Mouse (Mus musculus) heart, postnatal 0 days (tissue): ENCODE data around the gene Ppp1r9b. TPM values are rescaled to one million over a fixed set of nuclear protein-coding genes. Genes with fewer than 3 reads are reported as not detected.

Experiments used
- ATAC-seq: fragments of 200-750 bp; cut with Nextera tagmentation; 2 replicates; pipeline ENCODE4 v1.8.0; 2017; ENCODE audit warnings: low read depth, moderate number of reproducible peaks, moderate library complexity; ENCODE audit not compliant: insufficient read depth
- DNase-seq: peaks from one replicate; pipeline ENCODE4 v3.0.0-alpha.2; 2016; ENCODE audit warnings: low spot score
- H3K27ac ChIP-seq: fragments of 300-500 bp; sonication (generic); 2 replicates; pipeline ENCODE4 v1.5.1; 2014; ENCODE audit warnings: low read depth, mild to moderate bottlenecking
- H3K27me3 ChIP-seq: fragments of 300-500 bp; sonication (generic); 2 replicates; pipeline ENCODE4 v1.6.1; 2014; ENCODE audit warnings: low read length, mixed read lengths; ENCODE audit not compliant: control insufficient read depth, insufficient read depth
- H3K36me3 ChIP-seq: fragments of 300-500 bp; sonication (generic); replicated peaks from 2 replicates; pipeline ENCODE4 v1.6.1; 2014; ENCODE audit warnings: low read length, mixed read lengths; ENCODE audit not compliant: control insufficient read depth, insufficient read depth
- H3K4me1 ChIP-seq: fragments of 300-500 bp; sonication (generic); 2 replicates; pipeline ENCODE4 v1.6.1; 2014; ENCODE audit warnings: antibody characterized with exemption; ENCODE audit not compliant: control insufficient read depth, insufficient read depth
- H3K4me2 ChIP-seq: fragments of 300-500 bp; sonication (generic); 2 replicates; pipeline ENCODE4 v1.6.1; 2014; ENCODE audit warnings: low read depth, mild to moderate bottlenecking, low read length, moderate library complexity
- H3K4me3 ChIP-seq: fragments of 300-500 bp; sonication (generic); 2 replicates; pipeline ENCODE4 v1.5.1; 2014; ENCODE audit warnings: low read depth, low read length
- H3K9ac ChIP-seq: fragments of 300-500 bp; sonication (generic); replicated peaks from 2 replicates; pipeline ENCODE4 v1.6.1; 2014; ENCODE audit warnings: low read depth, low read length, mixed read lengths
- H3K9me3 ChIP-seq: fragments of 300-500 bp; sonication (generic); replicated peaks from 2 replicates; pipeline ENCODE4 v1.6.1; 2016; ENCODE audit warnings: low read length; ENCODE audit not compliant: control insufficient read depth
- CTCF ChIP-seq: IDR thresholded peaks from 2 replicates; pipeline ENCODE4 v1.5.1; 2016; ENCODE audit warnings: antibody characterized with exemption, control low read depth, low read depth
- EP300 ChIP-seq: IDR thresholded peaks from 2 replicates; pipeline ENCODE4 v1.6.1; 2016; ENCODE audit warnings: antibody characterized with exemption, low read depth
- WGBS: fragments of 180-500 bp; shearing (Covaris S2); extraction: QIAGEN DNeasy Blood & Tissue Kit; methylation state at CpG from one replicate; pipeline ENCODE4 v1.1.7; 2014; 5-methylcytosine and 5-hydroxymethylcytosine counted together
- polyA plus RNA-seq: library from polyadenylated mRNA; unstranded; fragments of >200 nt; fragmentation: Nextera tagmentation; extraction: Ambion mirVana; gene quantifications from 2 replicates; pipeline ENCODE4 v1.2.1, GENCODE M21; 2015
- total RNA-seq: library from RNA; depleted of rRNA; stranded (reverse); fragments of >200 nt; gene quantifications from 2 replicates; pipeline ENCODE4 v1.2.3, GENCODE M21; 2014; ENCODE audit warnings: low replicate concordance; rRNA removed

The Ppp1r9b gene
- total RNA-seq, result 27.6 and 38.6 TPM in 2 replicates
- polyA plus RNA-seq, result 4.5 and 4.7 TPM in 2 replicates

DNA sequence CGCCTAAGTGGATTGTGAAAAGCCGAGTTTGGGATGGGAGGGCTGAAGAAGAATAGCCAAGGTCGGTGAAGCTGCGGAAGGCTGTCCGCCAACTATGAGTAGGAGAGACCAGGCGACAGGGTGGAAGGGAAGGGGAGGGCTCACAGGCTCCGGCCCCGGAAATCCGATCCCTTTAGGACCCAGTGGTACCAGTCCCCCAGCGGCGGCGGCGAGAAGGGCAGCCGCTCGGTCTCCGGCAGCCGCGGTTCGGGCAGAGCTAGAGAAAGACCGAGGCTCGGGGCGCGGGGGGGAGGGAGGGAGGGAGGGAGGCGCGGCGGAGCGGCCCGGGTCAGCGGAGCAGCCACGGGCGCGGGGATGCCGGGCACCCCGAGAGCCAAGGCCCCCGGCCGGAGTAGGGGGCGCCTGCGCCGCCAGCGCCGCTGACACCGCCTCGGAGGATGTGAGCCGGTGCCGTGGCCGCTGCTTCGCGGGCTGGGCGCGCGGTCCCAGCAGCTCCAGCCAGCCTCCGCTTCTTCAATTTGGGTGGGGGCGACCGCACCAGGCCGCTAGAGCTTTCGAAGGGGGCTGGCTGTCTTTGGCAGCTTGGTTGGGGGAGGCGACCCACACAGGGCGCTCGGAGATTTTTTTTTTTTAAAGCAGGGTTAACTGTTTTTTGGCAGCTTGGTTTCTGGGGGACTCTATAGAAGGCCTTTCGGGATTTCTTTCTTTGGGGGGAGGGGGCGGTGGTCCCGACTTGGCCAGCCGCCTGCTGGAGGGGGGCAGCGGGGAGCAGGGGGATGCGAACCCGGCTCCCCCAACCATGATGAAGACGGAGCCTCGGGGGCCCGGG, at the start of gene Ppp1r9b:
TSS of gene Ppp1r9b (plus strand) at position 287 of the 829 bp plus-strand sequence.
- Histone ChIP-seq H3K9ac (peak within 1 kb of the TSS; percentile 88), H3K4me1 (peaks cover 49% of the 10 kb centered on the region), H3K27me3 (no peaks in the 10 kb centered on the region), H3K36me3 (no peaks in the 10 kb centered on the region), H3K9me3 (no peaks in the 10 kb centered on the region), H3K27ac (peak within 1 kb of the TSS; percentile 91), H3K4me3 (peak within 1 kb of the TSS; percentile 89), H3K4me2 (peak within 1 kb of the TSS; percentile 90)
- TF ChIP-seq EP300, result no peak
- TF ChIP-seq CTCF, result peak; percentile 56
- WGBS, result 0% methylated on average over 57 of the region's 69 CpGs
- ATAC-seq (peak; percentile 81), DNase-seq (peak; percentile 95)

DNA sequence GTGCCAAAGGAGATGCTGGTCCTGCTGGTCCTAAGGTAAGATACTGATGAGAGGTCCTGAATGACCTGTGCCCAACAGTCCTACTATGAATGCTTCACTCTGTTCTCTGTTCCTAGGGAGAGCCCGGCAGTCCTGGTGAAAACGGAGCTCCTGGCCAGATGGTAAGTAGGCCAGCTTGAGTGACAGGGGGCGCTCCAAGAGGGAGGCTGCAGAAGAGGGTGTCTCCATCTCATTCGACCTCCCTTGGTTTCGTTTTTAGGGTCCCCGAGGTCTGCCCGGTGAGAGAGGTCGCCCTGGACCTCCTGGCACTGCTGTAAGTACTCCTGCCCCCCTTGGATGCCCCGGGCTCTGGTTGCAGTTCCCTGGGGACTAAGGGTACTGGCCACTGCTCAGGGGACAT, 49.7 kb upstream of the Ppp1r9b start:
- H3K27ac ChIP-seq, result peak overlapping the region; percentile 36; the same call in 1 of the 2 replicates
- H3K9ac ChIP-seq, result no peak overlapping the region
- DNase-seq (no peak), ATAC-seq (no peak)
- no peaks in the 10 kb centered on the region for H3K9me3 ChIP-seq
- 32% methylated on average over 9 of the region's 9 CpGs for WGBS
- peaks cover 32% of the 10 kb centered on the region for H3K27me3 ChIP-seq
- H3K4me1 ChIP-seq, result peaks cover 4% of the 10 kb centered on the region; the same call in 1 of the 2 replicates
- H3K4me2 ChIP-seq, result no peak overlapping the region
- no peak for TF ChIP-seq EP300
- TF ChIP-seq CTCF, result no peak
- H3K4me3 ChIP-seq, result no peak overlapping the region
- no peaks in the 10 kb centered on the region for H3K36me3 ChIP-seq

DNA sequence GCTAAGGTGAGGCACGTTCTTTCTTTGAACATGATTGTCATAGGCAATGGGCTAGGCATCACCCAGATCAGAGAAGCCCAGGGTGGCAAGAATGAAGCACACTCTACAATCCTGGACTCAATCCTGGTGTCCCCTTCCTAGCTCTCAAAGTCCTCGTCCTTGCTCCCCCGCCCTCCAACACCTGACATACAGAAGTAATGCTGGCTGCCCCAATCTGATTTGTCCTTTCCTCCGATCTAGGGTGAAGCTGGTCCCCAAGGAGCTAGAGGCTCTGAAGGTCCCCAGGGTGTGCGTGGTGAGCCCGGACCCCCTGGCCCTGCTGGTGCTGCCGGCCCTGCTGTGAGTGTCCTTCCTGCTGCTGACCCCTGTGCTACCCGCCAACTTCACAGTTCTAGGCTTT, 49.1 kb upstream of the Ppp1r9b start:
- no peaks in the 10 kb centered on the region for H3K9me3 ChIP-seq
- H3K4me3 ChIP-seq, result no peak overlapping the region
- no peak overlapping the region for H3K9ac ChIP-seq
- peak overlapping the region; percentile 36 for H3K27ac ChIP-seq
- no peak for TF ChIP-seq CTCF
- no peak for TF ChIP-seq EP300
- 73% methylated on average over 8 of the region's 8 CpGs for WGBS
- no peak overlapping the region for H3K4me2 ChIP-seq
- no peak for DNase-seq
- no peaks in the 10 kb centered on the region for H3K36me3 ChIP-seq
- H3K27me3 ChIP-seq, result peaks cover 26% of the 10 kb centered on the region
- H3K4me1 ChIP-seq, result peaks cover 4% of the 10 kb centered on the region; the same call in 1 of the 2 replicates
- no peak for ATAC-seq

DNA sequence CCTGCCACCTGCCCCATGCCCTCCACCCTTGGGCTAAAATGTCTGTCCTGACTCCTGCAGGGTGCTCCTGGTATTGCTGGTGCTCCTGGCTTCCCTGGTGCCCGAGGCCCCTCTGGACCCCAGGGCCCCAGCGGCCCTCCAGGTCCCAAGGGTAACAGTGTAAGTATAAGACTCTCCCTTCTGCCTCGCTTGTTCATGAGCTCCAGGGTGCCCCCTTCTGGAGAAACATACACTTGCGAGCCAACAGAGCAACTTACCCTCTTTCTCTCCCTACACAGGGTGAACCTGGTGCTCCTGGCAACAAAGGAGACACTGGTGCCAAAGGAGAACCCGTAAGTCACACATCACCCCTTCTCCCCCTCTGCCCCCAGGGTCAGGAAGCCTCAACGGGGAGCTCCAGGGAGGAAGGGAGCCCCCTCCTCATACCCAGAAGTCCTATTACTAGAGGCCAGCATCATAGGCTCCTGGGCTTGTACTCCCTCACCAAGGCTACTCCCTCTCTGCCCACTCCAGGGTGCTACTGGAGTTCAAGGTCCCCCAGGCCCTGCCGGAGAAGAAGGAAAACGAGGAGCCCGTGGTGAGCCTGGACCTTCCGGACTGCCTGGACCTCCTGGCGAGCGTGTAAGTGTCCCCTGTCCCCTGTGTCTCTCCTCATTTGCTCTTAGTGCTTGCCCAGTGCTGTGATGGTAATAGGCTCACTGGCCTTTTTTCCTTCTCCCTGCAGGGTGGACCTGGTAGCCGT, 48.4 kb upstream of the Ppp1r9b start:
- Histone ChIP-seq H3K9me3 (no peaks in the 10 kb centered on the region), H3K4me1 (peaks cover 4% of the 10 kb centered on the region; the same call in 1 of the 2 replicates), H3K27me3 (peaks cover 26% of the 10 kb centered on the region), H3K4me3 (no peak overlapping the region), H3K4me2 (no peak overlapping the region), H3K36me3 (no peaks in the 10 kb centered on the region), H3K9ac (no peak overlapping the region), H3K27ac (no peak overlapping the region; the same call in 1 of the 2 replicates)
- no peak for DNase-seq
- 44% methylated on average over 12 of the region's 13 CpGs for WGBS
- no peak for ATAC-seq
- TF ChIP-seq CTCF, result peak; percentile 44
- no peak for TF ChIP-seq EP300

DNA sequence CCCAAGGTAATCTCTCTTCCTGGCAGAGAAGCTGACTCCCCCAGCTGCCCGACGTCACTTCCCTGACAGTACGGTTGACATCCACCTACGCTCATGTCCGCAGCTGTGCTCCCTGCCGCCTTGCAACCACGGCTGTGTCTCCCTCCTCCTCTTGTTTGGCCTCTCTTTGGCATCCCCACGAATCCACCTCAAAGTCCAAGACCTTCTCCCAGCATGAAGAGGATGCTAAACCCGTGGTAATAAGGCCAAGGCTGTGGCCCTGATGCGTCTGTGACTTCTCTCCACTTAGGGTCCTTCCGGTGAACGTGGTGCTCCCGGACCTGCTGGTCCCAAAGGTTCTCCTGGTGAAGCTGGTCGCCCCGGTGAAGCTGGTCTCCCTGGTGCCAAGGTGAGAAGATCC, 47.8 kb upstream of the Ppp1r9b start:
- Histone ChIP-seq H3K27ac (no peak overlapping the region), H3K9me3 (no peaks in the 10 kb centered on the region), H3K4me3 (no peak overlapping the region), H3K27me3 (peaks cover 24% of the 10 kb centered on the region), H3K9ac (no peak overlapping the region), H3K4me1 (no peaks in the 10 kb centered on the region), H3K4me2 (no peak overlapping the region), H3K36me3 (no peaks in the 10 kb centered on the region)
- ATAC-seq (no peak), DNase-seq (no peak)
- WGBS, result 69% methylated on average over 15 of the region's 15 CpGs
- TF ChIP-seq CTCF (no peak), EP300 (no peak)
